Mouse (Mus musculus) ES-CJ7 (cell line): ENCODE results near the gene Afg3l1.
"Not testable (repeated sequence)": the region's sequence is repeated elsewhere in the genome, so short reads cannot be mapped to it uniquely, and the experiment has no call there.

Experiments
- DNase-seq: peaks from one replicate; pipeline ENCODE4 v3.0.0; 2011; ENCODE audit warnings: low read depth, low spot score

Afg3l1 gene

GRCm38 (mm10) chr8:123477737-123478258, at the start of gene Afg3l1:
TSS of gene Afg3l1 (plus strand) at chr8:123477903.
- DNase-seq: peak; percentile 86

GRCm38 (mm10) chr8:123428343-123428893, 49.3 kb upstream of the Afg3l1 start:
- DNase-seq: no peak

DNA sequence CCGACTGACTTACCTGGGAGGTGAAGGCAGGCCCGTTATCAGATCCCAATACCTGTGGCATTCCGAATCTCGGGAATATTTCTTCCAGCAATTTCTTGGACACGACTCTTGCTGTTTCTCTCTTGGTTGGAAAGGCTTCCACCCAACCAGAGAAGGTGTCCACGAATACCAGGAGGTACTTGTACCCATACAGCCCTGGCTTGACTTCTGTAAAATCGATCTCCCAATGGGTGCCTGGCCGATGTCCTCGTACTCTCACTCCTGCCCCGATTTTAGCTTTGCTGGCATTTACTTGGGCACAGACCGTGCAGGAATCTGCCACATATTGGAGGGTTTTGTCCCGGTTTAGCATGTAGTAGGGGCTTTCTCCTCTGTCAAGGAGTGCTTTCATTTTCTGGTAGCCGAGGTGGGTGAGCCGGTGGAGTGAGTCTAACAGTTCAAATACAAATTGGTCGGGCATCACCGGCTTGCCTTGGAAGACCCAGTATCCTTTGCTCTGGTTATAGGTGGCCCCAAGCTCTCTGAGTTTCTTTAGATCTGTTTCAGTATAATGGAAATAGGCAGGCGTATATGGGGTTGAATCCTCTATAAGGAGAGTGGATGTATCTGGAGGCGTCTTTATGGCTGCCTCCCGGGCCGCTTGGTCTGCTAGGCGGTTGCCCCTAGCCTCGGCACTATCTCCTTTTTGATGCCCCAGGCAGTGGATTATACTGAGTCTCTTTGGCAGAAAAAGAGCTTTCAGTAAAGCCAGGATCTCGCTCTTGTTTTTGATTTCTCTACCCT, 48.6 kb upstream of the Afg3l1 start:
- DNase-seq: no peak

- DNase-seq: not testable (repeated sequence)
Measured at GRCm38 (mm10) chr8:123429722-123430013, 48.0 kb upstream of the Afg3l1 start.

GRCm38 (mm10) chr8:123430936-123431335, 46.8 kb upstream of the Afg3l1 start:
- DNase-seq: not testable (repeated sequence)

- no peak for DNase-seq
Measured at GRCm38 (mm10) chr8:123431616-123432365, 45.9 kb upstream of the Afg3l1 start.

DNA sequence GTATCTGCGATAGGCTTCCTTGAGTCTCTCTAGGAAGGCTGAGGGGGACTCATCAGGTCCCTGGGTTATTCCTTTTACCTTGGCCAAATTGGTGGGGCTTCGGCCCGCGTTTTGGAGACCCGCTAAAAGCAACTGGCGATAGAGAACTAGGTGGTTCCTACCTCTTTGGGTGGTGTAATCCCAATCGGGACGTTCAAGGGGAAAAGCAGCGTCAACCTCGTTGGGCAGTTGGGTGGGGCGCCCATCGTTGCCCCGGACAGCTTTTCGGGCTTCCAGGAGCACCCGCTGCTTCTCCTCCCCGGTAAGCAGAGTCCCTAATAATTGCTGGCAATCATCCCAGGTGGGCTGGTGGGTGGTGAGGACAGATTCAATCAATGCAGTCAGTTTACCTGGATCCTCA, 45.3 kb upstream of the Afg3l1 start:
- no peak for DNase-seq

DNA sequence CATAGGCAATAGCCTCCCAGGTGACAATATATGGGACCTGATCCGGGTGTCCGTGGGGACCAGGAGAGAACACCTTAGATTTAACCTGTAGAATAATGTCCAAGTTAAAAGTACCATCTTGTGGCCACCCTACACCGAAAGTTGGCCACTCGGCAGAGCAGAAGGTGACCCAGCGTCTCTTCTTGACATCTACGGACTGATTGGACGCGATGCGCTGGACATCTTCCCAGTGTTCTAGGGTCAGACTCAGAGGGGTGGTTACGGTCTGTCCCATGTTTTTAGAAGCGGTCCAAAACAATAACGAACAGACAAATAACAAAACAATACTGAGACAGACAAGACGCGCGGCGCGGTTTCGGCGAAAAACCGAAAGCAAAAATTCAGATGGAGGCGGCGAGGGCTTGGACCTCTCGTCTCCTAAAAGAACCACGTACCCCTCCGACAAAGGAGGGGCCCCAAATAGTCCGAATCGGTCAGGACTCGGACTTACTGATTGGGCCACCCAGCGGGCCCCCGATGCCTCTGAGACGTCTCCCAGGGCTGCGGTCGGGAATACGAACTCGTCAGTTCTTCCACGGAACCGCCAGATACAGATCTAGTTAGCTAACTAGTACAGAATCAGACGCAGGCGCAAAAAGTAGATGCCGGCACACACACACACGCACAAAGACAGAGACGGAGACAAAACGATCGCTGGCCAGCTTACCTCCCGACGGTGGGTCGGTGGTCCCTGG, 44.3 kb upstream of the Afg3l1 start:
- DNase-seq: not testable (repeated sequence)

- DNase-seq: no peak
Measured at GRCm38 (mm10) chr8:123441788-123442187, 35.9 kb upstream of the Afg3l1 start.

DNA sequence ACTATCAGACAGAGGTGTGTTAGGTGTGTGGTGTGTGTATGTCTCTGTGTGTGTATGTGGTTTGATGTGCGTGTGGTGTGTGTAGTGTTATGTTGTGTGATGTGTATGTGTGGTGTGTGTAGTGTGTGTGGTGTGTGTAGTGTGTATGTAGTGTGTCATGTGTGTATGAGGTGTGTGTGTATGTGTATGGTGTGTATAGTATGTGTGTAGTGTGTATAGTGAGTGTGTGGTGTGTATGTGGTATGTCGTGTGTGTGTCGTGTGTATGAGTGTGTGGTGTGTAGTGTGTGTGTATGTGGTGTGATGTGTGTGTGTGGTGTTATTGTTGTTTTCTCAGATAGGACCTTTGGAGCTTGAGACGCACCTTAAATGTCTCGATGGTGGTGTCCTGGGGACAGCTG, 35.4 kb upstream of the Afg3l1 start:
- DNase-seq: no peak

DNA sequence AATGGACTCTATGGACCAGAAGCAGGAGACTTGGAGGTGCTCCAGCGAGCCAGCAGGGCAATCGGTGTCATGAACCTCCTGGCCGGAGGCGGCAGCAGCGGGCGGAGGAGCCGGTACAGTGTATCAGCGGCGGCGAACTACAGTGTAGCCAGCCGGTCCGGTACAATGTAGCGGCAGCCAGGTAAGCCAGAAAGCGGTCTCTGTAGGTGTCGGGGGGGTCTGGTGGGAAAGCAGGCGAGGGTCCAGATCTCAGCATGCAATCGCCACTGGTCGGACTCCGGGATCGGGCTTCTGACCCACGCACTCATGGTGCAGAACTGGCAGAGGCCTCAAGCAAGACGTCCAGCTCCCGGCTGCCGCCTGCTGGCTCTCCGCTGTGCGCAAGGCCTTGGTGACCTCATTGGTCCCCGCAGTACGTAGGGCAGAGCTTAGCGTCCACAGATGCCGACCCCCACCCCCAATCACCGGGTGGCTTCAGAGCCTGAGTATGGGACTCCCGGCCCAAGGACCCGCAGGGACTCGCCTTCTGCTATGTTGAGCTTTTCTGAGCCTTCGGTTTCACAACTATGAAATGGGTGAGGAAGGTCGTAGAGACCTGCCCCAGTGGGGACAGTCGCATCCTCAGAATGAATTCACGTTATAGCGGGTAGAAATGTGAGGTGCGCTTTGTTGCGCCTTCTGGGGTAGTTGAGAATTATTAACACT, 34.7 kb upstream of the Afg3l1 start:
- peak; percentile 96 for DNase-seq

- DNase-seq: no peak
Measured at GRCm38 (mm10) chr8:123443576-123443921, 34.2 kb upstream of the Afg3l1 start.

- DNase-seq: peak; percentile 5
Measured at GRCm38 (mm10) chr8:123444131-123444530, 33.6 kb upstream of the Afg3l1 start.

DNA sequence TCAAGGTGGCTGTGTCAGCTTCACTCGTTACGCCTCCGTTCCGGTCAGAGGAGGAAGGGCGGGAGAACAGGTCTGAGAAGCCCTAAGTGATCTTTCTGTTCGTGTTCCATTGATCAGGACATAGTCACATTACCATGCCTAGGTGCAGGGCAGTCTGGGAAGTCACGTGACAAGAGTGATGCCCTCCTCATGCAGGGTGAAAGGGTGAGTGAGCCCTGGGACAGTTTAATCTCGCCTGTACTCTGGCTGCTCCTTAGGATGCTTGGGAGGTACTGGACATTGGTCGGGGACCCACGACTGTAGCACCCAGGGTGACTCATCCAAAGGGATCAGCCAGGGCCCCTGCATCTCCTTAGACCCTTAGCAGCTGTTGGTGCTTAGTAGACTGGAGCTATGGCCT, 31.7 kb upstream of the Afg3l1 start:
- DNase-seq: peak; percentile 28

GRCm38 (mm10) chr8:123446799-123447198, 30.9 kb upstream of the Afg3l1 start:
- peak; percentile 69 for DNase-seq

GRCm38 (mm10) chr8:123450783-123451182, 26.9 kb upstream of the Afg3l1 start:
- DNase-seq: peak; percentile 1

DNA sequence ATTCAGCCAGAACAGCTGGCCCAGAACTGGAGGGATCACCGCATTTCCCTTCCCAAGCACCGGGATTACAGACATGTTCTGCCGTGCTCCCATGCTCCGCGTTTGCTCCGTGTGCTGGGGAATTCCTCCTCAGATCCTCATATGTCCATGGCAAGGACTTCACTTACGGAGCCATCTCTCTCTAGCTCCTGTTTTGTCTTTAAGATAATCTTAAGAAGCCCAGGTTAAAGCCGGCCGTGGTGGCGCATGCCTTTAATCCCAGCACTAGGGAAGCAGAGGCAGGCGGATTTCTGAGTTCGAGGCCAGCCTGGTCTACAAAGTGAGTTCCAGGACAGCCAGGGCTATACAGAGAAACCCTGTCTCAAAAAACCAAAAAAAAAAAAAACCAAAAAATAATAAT, 26.0 kb upstream of the Afg3l1 start:
- DNase-seq: not testable (repeated sequence)

DNA sequence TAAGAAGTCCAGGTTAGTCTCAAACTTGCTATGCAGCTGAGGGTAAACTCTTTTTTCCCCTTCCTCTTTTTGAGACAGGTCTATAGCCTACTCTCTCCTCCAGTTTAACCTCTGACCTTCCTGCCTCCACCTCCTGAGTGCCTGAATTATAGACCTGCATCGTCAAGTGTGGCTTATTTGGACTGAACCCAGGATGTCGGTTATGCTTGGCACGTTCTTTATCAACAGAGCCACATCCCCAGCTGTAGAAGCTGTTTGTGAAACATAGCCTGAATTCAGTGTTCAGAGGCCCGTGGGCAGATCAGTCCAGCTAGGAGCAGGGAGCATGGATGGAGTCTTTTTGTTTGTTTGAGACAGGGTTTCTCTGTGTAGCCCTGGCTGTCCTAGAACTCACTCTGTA, 25.6 kb upstream of the Afg3l1 start:
- peak; percentile 4 for DNase-seq

GRCm38 (mm10) chr8:123453291-123453690, 24.4 kb upstream of the Afg3l1 start:
- peak; percentile 69 for DNase-seq

- DNase-seq: peak; percentile 100
Measured at GRCm38 (mm10) chr8:123453951-123454350, 23.8 kb upstream of the Afg3l1 start.

DNA sequence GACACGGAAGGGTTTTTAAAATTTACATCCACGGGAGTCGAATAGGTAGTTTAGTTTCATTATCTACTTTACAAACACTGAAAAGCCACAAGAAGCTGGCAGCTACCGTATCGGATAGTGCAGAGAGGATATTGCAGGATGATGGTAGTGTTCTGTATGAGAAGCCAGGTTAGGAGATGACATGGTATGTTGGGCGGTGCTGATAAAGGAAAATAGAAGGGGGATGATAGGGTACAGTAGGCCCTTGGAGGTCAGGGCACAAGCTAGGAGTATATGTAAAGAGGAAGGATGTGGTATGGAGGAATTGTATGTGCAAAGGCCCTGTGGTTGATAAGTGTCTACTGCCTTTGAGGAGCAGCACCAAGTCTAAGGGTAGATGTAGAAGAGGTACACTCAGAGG, 23.1 kb upstream of the Afg3l1 start:
- DNase-seq: no peak
